Mouse (Mus musculus): ENCODE results near the gene Prkce.

DNA sequence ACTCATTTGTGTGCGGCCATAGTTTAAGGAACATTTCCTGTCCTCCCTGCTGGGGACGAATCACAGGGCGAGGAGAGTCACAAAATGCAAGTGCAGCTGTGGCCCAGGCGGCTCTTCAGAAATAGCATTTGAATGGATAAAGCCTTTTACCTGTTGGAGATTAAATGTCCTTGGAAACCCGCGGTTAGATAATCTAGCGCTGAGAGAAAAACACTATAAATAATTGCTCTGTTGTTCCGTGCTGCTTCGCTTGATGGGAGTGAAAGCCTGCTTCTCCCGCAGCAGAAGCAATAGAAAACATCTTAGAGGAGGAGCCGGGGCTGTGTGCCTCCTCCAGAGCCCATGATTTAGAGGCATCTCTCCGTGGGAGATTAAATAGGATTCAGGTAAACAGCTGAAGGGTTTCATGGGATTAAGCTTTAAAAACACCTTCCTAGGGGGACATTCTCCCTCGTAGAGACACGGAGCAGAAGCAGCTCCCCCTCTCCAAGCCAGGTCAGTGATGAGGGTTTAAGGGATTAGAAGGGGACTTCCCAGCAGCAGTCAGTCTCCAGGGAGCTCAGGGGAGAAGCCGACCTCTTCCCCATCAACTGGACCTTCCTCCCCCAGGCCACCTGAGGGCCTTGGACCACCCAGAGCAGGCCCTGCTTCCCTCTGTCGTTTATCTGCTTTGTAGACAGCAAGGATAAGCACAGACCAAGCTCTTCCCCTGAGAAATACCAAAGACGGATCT is 212.0 kb downstream of the Prkce start:
- TF ChIP-seq MAFK (IDR thresholded peaks at IDR 0.05; ENCODE audit: insufficient read depth, low read depth, low read length) (no peak), CHD2 (IDR thresholded peaks at IDR 0.05; ENCODE audit: low read depth, low read length) (no peak), HCFC1 (IDR thresholded peaks at IDR 0.05; ENCODE audit: borderline replicate concordance, insufficient read depth, low read length) (no peak), ZNF384 (IDR thresholded peaks at IDR 0.05; ENCODE audit: low read depth, low read length) (no peak), ZC3H11A (IDR thresholded peaks at IDR 0.05; ENCODE audit: borderline replicate concordance, low read depth, low read length) (no peak)
